Mouse (Mus musculus) forebrain, postnatal 0 days (tissue): ENCODE data around the gene Elavl4. TPM values are rescaled to one million over a fixed set of nuclear protein-coding genes. Genes with fewer than 3 reads are reported as not detected.

Experiments
- ATAC-seq: fragments of 200-750 bp; cut with Nextera tagmentation; 2 replicates; pipeline ENCODE4 v1.8.0; 2017; ENCODE audit warnings: mild to moderate bottlenecking, moderate library complexity
- DNase-seq: peaks from one replicate; pipeline ENCODE4 v3.0.0-alpha.2; 2015
- H3K27ac ChIP-seq: fragments of 300-500 bp; sonication (generic); 2 replicates; pipeline ENCODE4 v1.5.1; 2014; ENCODE audit warnings: low read depth, mild to moderate bottlenecking, antibody characterized with exemption, low read length, moderate library complexity, mixed read lengths
- H3K27me3 ChIP-seq: fragments of 300-500 bp; sonication (generic); 2 replicates; pipeline ENCODE4 v1.6.1; 2014; ENCODE audit warnings: mild to moderate bottlenecking, low read length, mixed read lengths; ENCODE audit not compliant: insufficient read depth
- H3K36me3 ChIP-seq: fragments of 300-500 bp; sonication (generic); 2 replicates; pipeline ENCODE4 v1.6.1; 2014; ENCODE audit warnings: mild to moderate bottlenecking, moderate library complexity; ENCODE audit not compliant: insufficient read depth
- H3K4me1 ChIP-seq: fragments of 300-500 bp; sonication (generic); 2 replicates; pipeline ENCODE4 v1.6.1; 2014; ENCODE audit warnings: antibody characterized with exemption; ENCODE audit not compliant: insufficient read depth
- H3K4me2 ChIP-seq: fragments of 300-500 bp; sonication (generic); 2 replicates; pipeline ENCODE4 v1.6.1; 2014; ENCODE audit warnings: low read depth, mild to moderate bottlenecking, moderate library complexity
- H3K4me3 ChIP-seq: fragments of 300-500 bp; sonication (generic); 2 replicates; pipeline ENCODE4 v1.5.1; 2014; ENCODE audit warnings: low read depth, low read length, mixed read lengths
- H3K9ac ChIP-seq: fragments of 300-500 bp; sonication (generic); 2 replicates; pipeline ENCODE4 v1.6.1; 2014; ENCODE audit warnings: mild to moderate bottlenecking
- H3K9me3 ChIP-seq: fragments of 300-500 bp; sonication (generic); 2 replicates; pipeline ENCODE4 v1.6.1; 2016; ENCODE audit warnings: low read length
- CTCF ChIP-seq: sonication (generic); IDR thresholded peaks from 2 replicates; pipeline ENCODE4 v1.5.1; 2016; ENCODE audit warnings: antibody characterized with exemption, control low read depth, low read depth
- WGBS: fragments of 180-500 bp; shearing (Covaris S2); extraction: QIAGEN DNeasy Blood & Tissue Kit; methylation state at CpG from one replicate; pipeline ENCODE4 v1.1.7; 2014; 5-methylcytosine and 5-hydroxymethylcytosine counted together
- polyA plus RNA-seq: library from polyadenylated mRNA; unstranded; fragments of >200 nt; fragmentation: Nextera tagmentation; extraction: Ambion mirVana; gene quantifications from 2 replicates; pipeline ENCODE4 v1.2.1, GENCODE M21; 2015
- total RNA-seq: library from RNA; depleted of rRNA; stranded (reverse); fragments of >200 nt; gene quantifications from 2 replicates; pipeline ENCODE4 v1.2.3, GENCODE M21; 2014

The Elavl4 gene
- total and polyA plus RNA-seq, 2 experiments from 2014 or later, result 108 to 200 TPM

DNA sequence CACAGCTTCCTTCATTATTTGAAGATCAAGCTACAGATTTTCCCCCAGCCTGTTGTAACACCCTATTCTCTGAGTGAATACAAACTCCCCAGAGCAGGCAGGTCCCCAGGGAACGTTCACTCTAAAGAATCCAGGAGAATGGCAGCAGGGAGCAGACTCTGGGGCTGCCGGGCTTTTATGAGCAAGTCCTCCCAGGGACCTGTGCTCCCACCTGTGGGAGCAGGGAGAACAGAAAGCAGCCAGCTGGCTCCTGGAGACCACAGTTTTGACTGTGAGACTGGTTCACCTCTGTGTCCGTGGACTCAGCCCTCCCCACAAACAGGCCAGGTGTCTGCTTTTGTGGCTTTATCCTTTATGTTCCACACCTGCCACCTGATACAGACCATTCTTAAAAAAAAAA, 134.2 kb downstream of the Elavl4 start:
- H3K27me3 ChIP-seq, result no peaks in the 10 kb centered on the region
- no peak overlapping the region for H3K27ac ChIP-seq
- H3K4me1 ChIP-seq, result peaks cover 5% of the 10 kb centered on the region; the same call in 1 of the 2 replicates
- H3K4me2 ChIP-seq, result no peak overlapping the region
- no peaks in the 10 kb centered on the region; the same call in 1 of the 2 replicates for H3K36me3 ChIP-seq
- 41% methylated on average over 3 of the region's 3 CpGs for WGBS
- no peak for DNase-seq
- no peaks in the 10 kb centered on the region for H3K9me3 ChIP-seq
- ATAC-seq, result no peak
- H3K9ac ChIP-seq, result no peak overlapping the region
- TF ChIP-seq CTCF, result no peak
- no peak overlapping the region for H3K4me3 ChIP-seq

DNA sequence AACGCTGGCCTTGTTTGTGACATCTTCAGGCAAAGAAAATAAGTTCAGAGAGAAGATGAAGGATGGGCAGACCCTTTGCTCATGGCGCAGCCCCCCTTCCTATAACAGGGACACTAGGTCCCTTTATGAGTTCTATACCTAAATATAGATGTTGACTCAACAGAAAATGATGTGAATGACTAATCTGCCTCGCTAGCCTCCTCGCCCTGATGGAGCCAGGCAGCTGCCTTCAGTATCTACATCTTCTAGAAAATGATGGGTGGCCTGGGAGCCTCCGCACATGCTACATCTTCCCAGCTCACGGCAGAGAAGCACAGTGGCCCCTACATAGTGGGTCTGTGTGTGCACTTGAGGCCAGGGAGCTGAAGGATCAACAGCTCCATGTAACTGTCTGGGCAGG, 137.2 kb downstream of the Elavl4 start:
- no peak for ATAC-seq
- H3K36me3 ChIP-seq, result peaks cover 11% of the 10 kb centered on the region
- 90% methylated on average over 6 of the region's 6 CpGs for WGBS

DNA sequence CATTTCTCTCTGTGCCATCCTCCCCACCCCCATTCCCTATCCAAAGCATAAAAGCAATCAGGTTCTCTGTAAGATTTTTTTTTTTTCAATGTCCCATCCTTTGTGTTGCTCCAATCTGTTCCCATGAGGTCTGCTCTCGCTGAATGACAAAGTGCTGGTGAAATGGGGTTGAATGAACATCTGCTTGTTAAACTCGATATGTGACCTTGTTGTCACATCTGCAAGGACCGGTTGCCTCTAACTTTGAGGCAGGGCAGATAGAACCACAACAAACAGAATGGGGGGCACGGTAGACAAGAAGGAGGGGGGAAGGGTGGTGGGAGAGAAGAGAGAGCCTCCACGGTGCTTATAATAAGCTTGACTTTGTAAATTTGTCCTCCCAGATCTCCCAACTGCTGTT, 138.0 kb downstream of the Elavl4 start:
- ATAC-seq, result no peak
- Histone ChIP-seq H3K9ac (no peak overlapping the region), H3K9me3 (no peaks in the 10 kb centered on the region), H3K4me1 (peaks cover 9% of the 10 kb centered on the region; the same call in 1 of the 2 replicates), H3K27ac (no peak overlapping the region), H3K4me3 (no peak overlapping the region), H3K4me2 (no peak overlapping the region), H3K27me3 (no peaks in the 10 kb centered on the region), H3K36me3 (peaks cover 11% of the 10 kb centered on the region)
- 34% methylated on average over 5 of the region's 5 CpGs for WGBS
- no peak for TF ChIP-seq CTCF
- no peak for DNase-seq

More for the DNA sequence above, 137.2 kb downstream of the Elavl4 start:
- H3K9me3 ChIP-seq, result no peaks in the 10 kb centered on the region
- peaks cover 9% of the 10 kb centered on the region; the same call in 1 of the 2 replicates for H3K4me1 ChIP-seq
- H3K9ac ChIP-seq, result no peak overlapping the region
- no peak for TF ChIP-seq CTCF
- no peak overlapping the region for H3K4me2 ChIP-seq
- no peak overlapping the region for H3K4me3 ChIP-seq
- no peaks in the 10 kb centered on the region for H3K27me3 ChIP-seq
- DNase-seq, result no peak
- H3K27ac ChIP-seq, result no peak overlapping the region

DNA sequence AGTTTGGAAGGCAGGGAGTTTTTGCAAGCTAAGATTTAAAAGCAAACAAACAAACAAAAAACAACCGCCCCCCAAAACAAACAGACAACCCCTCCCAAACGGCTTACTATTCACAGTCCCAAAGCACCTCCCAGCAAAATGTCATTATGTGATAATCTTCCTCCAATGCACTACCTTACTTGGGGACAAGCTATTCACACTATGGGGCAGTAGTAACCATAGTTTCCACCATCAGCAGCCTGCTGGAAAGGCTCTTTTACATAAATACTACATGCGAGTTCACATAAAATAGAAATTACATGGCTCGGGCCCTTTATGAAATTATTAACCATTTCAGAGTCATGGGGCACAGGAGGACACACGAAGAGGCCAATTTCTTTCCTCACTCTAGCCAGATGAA, 141.5 kb downstream of the Elavl4 start:
- ATAC-seq (no peak), DNase-seq (no peak)
- Histone ChIP-seq H3K4me3 (no peak overlapping the region), H3K27me3 (no peaks in the 10 kb centered on the region), H3K9me3 (no peaks in the 10 kb centered on the region), H3K36me3 (peaks cover 11% of the 10 kb centered on the region), H3K4me2 (no peak overlapping the region), H3K4me1 (peaks cover 9% of the 10 kb centered on the region; the same call in 1 of the 2 replicates), H3K9ac (no peak overlapping the region), H3K27ac (no peak overlapping the region)
- TF ChIP-seq CTCF, result no peak
- 46% methylated on average over 5 of the region's 5 CpGs for WGBS

DNA sequence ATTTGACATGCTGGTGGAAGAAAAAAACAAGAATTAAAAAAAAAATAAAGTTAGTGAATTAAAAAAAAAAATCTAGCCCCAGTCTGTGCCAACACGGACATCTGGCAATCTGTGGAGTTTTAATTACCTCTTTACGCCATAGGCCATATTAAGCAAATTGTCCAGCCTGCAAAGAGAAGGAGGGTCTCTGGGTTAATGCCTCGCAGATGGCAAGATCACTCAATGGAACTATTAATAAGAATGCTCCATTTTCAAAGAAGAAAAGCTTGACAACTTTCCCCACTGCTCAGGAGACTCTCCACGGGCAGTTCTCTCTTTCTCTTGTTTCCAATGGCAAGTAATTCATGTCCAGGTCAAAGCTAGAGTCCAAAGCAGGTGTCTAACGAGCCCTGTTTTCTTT, 142.1 kb downstream of the Elavl4 start:
- no peak; the same call in 1 of the 2 replicates for ATAC-seq
- Histone ChIP-seq H3K9me3 (no peaks in the 10 kb centered on the region), H3K4me2 (no peak overlapping the region), H3K27ac (no peak overlapping the region), H3K4me3 (no peak overlapping the region), H3K36me3 (peaks cover 11% of the 10 kb centered on the region), H3K9ac (no peak overlapping the region), H3K27me3 (no peaks in the 10 kb centered on the region), H3K4me1 (peaks cover 7% of the 10 kb centered on the region; the same call in 1 of the 2 replicates)
- WGBS, result 14% methylated on average over 5 of the region's 5 CpGs
- DNase-seq, result no peak
- no peak for TF ChIP-seq CTCF

DNA sequence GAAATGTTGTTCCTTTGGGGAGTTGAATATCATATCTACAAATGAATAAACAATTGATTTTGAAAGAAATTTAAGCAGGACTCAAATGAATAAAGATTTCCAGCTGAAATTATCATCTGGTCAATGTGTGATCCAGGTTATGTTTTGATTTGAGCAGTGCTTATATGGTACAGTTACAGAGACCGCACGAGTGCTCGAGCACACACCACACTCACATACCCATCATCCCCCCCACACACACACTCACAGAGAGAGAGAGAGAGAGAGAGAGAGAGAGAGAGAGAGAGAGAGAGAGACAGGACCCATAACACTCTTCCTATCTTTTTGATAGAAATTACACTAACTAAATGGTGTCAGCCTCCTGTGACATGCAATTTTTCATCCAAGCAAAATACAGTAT, 150.0 kb downstream of the Elavl4 start:
- TF ChIP-seq CTCF, result no peak
- ATAC-seq (no peak), DNase-seq (no peak)
- Histone ChIP-seq H3K9me3 (no peaks in the 10 kb centered on the region), H3K27me3 (no peaks in the 10 kb centered on the region), H3K4me1 (no peaks in the 10 kb centered on the region), H3K9ac (no peak overlapping the region), H3K4me3 (no peak overlapping the region), H3K4me2 (no peak overlapping the region), H3K27ac (no peak overlapping the region), H3K36me3 (no peaks in the 10 kb centered on the region)
- WGBS, result 67% methylated on average over 3 of the region's 3 CpGs

DNA sequence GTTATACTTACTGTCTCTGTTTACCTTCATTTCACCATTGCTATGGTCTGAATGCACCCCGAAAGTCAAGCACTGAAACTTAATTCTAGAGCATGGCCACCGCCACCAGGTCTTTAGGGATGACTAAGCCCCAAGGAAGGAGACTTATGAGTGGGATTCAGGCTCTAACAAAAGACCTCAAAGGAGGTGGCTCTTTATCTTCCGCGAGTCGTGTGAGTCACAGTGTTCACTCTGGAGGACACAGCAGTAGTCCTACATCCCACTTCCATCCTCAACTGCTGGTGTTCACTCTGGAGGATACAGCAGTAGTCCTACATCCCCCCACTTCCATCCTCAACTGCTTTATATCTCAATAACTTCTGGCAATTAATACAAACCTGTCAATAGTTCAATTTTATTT, 151.8 kb downstream of the Elavl4 start:
- Histone ChIP-seq H3K4me2 (no peak overlapping the region), H3K9me3 (no peaks in the 10 kb centered on the region), H3K27ac (no peak overlapping the region), H3K9ac (no peak overlapping the region), H3K27me3 (no peaks in the 10 kb centered on the region), H3K4me3 (no peak overlapping the region), H3K36me3 (no peaks in the 10 kb centered on the region), H3K4me1 (no peaks in the 10 kb centered on the region)
- WGBS, result 81% methylated on average over 5 of the region's 5 CpGs
- ATAC-seq, result no peak
- no peak for TF ChIP-seq CTCF
- DNase-seq, result no peak
